Mouse (Mus musculus): Measurements from ENCODE around the gene Abtb1.
A peak's percentile ranks its signal among the peaks of the same experiment; 100 is the strongest.

Abtb1 gene

DNA sequence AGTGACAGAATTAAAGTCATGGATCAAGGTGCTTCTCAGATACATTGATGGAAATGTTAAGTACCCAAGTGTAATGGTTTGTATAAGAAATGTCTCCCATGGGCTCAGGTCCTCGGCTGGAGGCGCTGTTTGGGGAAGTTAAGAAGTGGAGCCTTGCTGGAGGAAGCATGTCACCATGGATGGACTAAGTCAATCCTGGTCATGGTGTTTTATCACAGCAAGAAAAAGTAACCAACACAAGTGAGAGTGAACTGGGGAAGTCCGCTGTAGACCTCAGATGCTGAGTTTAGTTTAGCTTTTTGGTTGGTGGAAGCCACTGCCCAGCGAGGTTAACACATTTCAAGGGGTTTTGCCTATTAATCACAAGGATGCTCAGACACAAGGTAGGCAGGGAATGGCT, 12.2 kb downstream of the Abtb1 start:
- no peak for DNase-seq (ENCODE audit: low spot score in 2 of 2)

DNA sequence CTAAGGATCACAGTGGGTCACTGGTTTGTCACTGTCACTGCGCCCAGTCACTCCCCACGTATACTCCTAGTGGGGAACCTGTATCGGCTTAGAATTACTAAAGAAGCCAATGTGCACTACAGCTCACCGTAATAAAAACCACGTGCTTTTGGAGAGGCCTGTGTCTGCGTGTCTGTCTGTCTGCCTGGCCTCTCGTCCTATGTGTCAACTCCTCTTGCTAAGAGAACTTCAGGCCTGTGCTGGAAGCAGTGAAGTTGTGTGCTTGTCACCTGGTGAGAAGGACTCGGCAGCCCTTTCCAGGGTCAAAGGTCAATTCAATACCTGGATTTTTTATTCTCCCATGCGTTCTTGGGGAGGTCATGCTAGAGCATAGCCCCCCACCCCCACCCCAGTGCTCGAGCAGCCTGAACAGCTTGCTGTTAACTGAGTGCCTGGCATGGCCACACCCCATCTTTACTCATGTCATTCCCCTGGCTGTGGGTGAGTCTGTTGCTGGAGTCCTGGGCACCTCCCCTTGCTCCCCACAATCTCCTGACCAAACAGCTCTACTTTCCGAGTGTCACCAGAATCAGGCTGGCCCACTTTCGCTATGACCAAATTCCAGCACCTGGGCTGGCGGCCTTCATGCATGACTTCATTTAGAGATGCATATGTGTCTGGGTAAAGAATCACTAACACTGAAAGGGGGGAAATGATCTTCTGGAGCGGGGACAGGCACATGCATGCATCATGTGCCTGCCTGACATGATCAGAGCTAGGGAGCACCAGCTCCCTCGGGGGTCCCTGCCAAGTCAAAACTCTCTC, 13.4 kb downstream of the Abtb1 start:
- no peak for DNase-seq (ENCODE audit: low spot score in 2 of 2)

DNA sequence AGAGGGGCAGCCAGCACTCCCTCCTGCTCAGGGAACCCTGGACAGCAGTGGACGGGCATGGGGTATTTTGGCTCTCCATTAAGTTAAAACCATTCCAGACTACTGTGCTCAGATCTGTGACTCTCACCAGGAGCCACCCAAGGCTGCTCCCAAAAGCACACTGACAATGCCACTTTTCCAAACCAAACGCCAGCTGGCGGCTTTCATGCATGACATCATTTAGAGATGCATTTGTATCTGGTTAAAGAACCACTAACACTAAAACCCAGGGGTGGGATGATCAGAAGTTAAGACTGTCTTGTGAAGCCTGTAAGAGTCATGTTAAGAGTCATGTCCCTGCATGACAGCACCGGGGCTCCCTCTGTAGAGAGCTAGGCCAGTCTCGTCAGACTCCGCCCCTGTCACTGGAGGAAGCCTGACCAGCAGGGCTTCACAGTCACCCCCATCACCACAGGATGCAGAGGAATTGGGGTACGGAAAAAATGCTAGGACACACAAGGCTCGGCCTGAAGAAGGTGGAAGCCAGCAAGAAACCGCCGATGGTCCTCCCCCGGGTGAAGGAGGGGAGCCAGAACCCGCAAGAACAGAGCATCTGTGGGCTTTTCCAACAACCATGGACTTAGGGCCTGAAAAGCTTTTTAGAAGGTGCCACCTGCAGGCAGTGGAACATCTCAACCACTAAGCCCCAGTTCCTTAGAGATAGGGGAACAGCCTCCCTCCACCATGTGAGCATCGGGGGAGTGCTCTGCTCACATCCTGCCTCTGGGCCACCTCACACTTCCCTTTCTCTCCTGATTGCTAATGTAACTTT, 14.2 kb downstream of the Abtb1 start:
- DNase-seq (ENCODE audit: low spot score in 2 of 2) = peak in 1 of 2 experiments; percentile 57

DNA sequence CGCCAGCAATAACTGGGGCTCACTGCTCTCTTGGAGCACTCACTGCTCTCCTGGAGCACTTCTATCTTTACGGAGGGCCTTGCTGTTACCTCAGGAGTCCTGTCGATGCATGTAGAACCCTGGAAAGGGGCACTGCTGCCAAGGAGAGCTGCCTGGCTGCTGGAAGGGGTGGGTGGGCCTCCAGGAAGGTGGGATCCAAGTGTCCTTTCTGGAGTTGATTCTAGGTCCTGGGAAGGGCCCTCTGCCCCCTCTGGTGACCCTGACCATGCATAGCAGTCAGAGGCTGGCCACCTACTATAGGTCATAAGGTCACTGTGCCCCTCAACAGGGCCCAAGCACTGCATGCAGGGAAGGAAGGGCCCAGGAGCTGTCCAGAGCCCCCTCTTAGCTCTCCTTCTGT, 14.8 kb downstream of the Abtb1 start:
- DNase-seq (ENCODE audit: low spot score in 2 of 2) = no peak

DNA sequence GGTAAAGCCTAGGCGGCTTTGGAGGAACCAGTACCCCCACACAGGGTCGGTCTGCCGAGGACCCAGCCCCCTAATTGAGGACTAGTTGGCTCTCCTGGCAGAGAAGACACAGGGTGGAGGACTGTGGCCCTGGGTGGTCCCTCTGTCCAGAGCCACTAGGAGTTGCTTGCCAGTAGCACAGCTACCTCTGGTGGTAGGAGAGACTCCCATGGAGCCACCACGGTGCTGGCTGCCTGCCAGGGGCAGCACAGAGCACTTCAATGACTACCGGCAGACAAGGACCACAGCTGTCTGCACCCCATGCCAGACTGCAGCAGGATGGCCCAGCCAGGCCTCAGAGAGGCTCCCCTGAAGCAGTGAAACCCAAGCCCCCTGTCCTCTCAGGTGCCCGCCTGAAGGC, 15.2 kb downstream of the Abtb1 start:
- peak in 1 of 2 experiments; percentile 60 for DNase-seq (ENCODE audit: low spot score in 2 of 2)

DNA sequence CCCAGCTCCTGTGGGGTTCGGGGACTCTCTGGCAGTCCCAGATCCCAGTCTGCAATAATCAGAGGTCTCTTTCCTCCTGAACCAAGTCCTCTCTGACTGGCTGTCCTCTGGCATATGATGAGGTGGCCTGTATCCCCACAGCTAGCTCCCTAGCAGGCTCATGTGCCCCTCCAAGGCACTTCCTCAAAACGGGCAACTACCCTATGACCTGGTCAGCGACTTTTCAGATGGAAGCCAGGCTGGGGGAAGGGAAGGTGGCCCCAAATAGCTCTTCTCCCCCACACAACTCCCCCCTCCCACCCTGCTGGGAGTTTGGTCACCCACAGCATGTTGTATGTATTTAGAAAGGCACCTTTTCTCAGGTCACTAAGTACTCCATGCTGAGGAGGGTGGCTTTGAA, 15.7 kb downstream of the Abtb1 start:
- DNase-seq (ENCODE audit: low spot score in 2 of 2) = no peak

DNA sequence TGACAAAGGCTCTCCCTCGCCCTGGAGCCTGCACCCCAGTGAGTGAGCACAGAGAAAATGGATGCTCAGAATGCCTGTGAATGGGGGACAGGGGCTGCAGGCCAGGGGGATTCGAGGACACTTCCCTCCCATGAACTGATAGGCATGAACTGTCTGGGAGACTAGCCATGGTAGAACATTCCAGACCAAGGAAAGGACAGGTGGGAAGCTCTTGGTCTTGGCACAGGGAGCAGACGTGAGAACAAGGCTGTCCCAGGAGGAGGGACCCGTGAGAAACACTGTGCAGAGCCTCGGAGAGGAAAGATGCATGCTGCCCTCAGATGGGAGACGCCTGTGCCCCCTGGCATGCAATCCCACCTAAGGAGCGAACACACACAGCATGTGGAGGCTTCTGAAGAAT, 17.6 kb downstream of the Abtb1 start:
- DNase-seq (ENCODE audit: low spot score in 2 of 2) = no peak

DNA sequence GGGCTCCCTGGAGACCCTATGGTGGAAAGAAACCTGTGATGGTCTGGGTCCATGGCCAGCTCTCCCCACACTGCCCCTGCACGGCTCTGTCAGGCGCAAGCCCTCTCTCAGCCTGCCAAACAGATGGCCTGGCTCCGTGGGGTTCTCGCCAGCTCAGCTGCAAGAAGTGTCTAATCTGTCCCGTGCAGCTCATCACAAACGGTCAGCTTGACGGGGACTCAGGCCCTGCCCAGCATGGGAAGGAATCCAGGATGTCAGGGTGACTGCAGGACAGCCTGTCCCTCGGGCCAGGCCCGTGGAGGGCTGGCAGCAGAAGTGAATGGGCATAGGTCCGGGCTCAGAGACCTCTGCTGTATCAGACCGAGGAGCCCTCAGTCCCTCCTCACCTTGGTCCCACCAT, 19.9 kb downstream of the Abtb1 start:
- no peak for DNase-seq (ENCODE audit: low spot score in 2 of 2)

DNA sequence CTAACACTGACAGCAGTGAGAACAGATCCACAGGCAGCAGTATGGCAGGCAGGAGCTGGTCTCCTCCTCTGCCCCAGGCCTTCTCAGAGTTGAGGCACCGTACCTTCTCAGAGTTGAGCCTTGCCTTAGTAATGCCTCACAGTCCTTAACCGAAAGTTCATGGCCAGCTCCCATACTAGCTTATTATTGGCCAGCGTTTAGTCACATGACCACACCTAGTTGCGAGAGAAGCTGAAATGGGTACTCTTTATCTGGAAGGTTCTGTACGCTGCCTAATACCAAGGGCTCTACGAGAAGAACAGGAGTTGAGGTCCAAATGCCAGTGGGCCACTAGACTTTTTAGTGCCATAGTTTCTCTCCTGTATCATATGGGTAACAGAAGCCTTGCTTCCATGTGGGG, 20.5 kb downstream of the Abtb1 start:
- DNase-seq (ENCODE audit: low spot score in 2 of 2) = no peak

DNA sequence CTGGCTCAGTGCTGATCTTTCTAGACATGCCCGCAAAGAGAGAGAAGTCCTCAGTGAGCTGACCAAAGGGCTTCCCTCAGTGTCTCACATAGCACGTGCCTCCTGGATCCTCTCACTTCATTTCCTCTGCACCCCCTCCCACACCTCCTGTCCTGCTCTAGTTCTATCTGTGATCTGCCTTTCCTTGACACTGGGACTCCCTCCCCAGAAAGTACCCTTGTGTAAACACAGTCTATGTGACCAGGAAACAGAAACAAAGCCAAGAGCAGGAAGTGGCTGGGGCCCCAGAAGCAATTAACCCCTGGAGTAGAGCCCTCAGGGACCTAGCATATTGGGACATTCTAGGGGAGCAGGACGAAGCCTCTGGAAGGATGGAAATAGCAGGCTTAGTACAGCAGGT, 20.9 kb downstream of the Abtb1 start:
- DNase-seq (ENCODE audit: low spot score in 2 of 2) = no peak

DNA sequence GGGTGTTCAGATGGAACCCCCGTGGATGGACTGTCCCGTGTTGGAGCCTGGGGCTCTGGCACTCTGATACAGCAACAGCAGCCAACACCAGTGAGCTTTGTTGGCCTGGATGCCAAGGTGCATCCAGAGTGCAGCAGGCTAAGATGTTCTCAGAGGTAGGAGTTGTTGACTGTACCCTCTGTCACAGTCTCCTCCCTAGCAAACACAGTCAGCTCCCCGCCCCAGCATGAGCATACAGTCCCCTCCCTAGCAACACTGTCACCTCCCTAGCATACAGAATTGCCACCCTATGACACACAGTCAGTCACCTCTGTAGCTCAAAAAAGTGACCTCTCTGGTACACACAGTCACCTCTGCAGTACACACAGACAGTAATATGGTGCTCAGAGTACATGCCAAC, 24.9 kb downstream of the Abtb1 start:
- no peak for DNase-seq (ENCODE audit: low spot score in 2 of 2)

DNA sequence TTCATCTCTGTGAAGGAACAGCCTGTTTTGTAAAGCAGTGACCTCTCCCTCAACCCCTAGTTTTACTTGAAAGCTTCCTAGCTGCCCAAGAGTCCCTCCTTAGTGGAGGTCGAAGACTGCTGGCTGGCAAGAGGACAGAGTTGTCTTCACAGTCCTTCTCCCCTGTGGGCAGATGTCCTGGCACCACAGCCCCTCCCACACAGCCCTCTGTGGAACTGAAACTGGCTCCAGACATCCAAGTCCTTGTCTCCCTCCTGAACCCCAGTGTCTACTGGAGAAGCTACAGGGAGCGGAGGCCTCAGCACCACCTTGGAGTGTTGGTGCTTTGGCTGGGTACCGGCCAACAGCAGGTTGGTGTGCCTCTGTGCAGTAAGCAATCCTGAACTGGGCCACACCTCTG, 26.3 kb downstream of the Abtb1 start:
- no peak for DNase-seq (ENCODE audit: low spot score in 2 of 2)

DNA sequence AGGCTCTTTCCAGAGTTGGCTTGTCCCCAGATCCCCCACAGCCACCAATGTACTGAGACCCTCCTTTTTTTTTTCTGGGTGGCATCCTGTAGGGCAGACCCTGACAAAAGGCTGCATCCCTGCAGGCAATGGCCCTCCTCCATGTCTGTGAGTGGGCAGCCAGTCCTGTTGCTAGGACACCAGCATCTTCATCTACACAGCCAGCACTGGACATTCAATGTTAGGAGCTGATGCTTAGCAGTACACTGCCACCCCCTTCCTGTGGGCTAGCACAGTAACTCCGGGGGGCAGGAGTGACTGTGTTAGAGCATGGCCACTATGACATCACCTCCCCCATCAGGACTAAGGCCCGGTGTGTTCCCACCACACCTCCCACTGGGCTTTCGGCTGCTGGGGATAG, 26.7 kb downstream of the Abtb1 start:
- DNase-seq (ENCODE audit: low spot score in 2 of 2) = no peak

DNA sequence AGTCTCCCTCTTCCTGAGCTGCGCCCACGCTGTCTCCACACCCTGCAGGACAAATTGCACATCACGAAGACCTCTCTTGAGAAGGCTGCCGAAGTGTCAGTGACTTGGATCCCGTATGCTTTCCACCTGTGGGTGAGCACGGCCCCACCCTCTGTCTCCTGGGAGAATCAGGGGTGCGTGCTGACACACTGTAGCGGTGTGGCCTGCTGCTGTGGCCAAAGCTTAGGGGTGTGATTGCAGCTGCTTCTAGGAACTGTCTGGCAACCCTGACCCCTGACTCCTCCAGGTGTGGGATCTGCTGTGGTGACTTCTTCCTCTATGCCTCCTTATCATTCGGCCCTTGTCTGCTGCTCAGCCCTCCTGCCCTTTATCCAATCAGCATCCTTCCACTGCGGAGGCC, 28.0 kb downstream of the Abtb1 start:
- DNase-seq (ENCODE audit: low spot score in 2 of 2) = no peak

DNA sequence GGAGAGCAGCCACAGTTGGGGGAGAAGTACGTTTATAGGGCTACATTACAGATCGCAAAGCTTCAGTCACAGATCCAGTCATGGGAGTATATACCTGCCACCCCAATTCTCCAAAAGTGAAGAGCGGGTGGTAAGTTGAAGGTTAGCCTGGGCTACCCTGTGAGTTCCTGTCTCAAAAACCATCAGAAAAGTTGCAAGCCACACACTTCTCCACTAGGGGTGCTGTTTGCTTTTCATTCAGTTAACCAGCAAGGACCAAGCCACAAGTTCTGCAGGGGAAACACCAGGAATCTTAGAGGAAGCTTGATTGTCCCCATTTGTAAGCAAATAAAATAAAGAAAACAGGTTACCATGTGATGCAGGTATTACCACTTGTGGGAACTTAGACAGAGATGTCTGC, 28.9 kb downstream of the Abtb1 start:
- DNase-seq (ENCODE audit: low spot score in 2 of 2) = peak in 1 of 2 experiments; percentile 69

DNA sequence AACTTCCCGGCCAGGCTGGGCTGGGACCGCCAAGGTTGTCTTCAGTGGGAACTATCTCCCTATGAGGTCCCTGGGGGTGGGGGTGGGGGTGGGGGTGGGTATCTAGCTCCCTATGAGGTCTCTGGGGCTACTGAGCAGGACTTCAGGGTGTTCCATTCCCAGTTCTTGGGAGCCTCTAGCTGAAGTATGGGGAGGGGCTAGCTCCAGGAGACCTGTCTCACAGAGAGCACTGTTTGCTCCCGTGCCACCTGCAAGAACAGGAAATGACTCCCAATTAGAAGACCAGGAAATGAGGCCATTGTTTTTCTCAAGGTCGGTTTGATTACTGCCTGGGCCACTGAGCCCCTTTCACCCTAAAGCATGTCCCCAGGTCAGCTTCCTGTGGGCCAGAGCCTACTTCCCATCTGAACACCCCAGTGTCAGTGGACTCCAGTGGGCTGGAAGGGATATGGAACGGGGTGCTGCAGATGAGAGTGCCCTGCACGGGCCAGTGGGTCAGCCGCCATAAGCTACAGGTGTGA, 29.8 kb downstream of the Abtb1 start:
- DNase-seq (ENCODE audit: low spot score in 2 of 2) = no peak

DNA sequence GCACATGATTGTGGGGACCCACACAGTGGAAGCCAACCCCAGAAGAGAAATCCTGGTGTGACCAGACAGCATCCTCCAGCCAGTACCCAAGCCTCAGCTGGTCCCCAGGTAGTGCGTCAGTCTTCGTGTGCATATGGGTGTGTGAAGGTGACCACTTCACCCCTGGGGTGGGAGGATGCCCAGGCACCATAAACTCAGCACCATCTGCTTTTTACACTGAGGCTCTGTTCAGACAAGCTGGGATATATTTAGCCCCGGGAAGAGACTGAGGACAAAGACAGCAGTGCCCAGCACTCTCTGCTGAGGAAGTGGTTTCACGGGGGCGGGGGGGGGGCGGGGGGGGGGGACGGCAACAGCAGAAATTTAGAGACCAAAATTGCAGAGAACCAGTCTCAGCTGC, 30.4 kb downstream of the Abtb1 start:
- DNase-seq (ENCODE audit: low spot score in 2 of 2) = no peak

DNA sequence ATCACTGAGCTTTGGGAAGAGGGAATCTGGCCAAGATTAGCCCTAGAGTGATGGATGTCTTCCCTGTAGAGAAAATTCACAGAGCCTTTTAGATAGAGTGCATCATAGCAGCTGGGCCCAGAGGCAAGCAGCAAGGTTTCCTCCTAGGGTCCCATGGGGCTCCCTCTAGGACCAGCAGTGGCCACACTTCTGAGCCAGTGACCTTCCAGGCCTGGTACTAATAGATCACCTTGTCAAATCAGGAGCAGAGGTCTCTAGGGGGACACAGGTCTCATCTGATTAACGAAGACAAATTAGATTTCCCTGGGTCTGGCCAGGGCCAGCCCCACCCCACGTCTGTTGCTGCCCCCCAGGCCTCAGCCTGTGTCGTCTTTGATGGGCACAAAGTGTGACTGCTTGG, 31.5 kb downstream of the Abtb1 start:
- DNase-seq (ENCODE audit: low spot score in 2 of 2) = no peak

DNA sequence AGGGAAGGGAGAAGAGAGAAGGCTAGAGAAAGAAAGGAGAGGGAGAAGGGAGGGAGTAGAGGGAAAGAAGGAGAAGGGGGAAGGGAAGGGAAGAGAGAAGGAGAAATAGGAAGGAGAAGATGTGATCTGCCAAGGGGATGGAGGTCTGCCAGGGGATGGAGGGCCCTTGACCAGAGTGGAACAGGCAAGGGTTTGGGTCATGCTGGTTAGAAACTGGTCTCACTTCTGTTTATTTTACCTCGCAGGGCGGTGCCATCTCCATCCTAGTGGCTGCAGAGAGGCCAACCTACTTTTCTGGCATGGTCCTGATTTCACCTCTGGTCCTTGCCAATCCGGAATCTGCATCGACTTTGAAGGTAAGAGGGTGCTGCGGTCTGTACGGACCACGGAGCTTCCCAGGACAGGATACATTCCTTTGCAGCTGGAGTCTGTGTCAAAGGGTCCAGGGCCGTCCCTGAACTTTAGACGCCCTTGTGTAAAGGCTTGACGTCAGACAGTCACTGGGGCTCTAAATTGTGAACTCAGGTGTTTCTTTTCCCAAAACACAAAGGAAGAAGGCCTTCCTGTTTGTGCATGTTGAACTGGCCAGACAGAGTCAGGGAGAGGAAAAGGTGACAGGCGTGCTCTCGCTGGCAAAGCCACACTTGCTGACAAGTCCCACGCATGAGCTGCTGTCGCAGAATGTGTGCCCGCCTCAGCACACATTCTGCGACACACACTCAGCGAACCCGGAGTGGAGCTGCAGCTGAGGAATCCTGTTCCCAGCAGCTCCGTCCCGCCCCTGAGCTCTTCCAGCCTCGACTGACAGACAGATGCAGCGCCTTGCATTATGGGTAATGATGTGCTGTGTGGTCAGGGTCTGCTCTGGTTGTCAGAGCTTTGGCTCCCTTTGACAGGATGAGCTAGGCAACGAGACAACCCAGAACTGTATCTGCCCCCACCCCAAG, 32.4 kb downstream of the Abtb1 start:
- no peak for DNase-seq (ENCODE audit: low spot score in 2 of 2)

DNA sequence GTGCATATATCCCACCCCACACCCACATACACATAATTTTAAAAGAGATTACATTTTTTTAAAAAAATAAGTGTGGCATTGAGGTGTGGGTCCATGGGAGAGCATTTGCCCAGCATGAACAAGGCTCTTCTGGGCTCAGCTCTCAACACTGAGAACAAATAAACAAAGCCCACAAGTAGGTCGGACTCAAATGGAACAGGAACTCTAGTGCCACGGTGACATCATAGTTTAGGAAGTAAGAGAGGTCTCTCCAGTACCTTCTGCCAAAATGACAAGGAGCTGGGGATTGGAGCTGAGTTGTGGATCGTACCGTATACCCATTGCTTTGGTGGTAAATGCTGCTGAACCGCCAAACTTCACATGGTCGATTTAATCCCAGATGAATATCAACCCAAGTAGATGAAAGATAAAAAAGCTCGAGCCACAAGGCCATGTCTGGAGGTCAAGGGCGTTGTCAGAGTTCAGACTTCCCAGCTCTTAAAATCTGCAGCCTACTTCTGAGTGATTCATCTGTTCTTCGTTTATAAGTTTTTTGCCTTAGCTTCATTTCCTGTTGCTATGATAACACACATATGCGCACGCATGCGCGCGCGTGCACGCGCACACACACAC, 36.7 kb downstream of the Abtb1 start:
- DNase-seq (ENCODE audit: low spot score in 2 of 2) = no peak

DNA sequence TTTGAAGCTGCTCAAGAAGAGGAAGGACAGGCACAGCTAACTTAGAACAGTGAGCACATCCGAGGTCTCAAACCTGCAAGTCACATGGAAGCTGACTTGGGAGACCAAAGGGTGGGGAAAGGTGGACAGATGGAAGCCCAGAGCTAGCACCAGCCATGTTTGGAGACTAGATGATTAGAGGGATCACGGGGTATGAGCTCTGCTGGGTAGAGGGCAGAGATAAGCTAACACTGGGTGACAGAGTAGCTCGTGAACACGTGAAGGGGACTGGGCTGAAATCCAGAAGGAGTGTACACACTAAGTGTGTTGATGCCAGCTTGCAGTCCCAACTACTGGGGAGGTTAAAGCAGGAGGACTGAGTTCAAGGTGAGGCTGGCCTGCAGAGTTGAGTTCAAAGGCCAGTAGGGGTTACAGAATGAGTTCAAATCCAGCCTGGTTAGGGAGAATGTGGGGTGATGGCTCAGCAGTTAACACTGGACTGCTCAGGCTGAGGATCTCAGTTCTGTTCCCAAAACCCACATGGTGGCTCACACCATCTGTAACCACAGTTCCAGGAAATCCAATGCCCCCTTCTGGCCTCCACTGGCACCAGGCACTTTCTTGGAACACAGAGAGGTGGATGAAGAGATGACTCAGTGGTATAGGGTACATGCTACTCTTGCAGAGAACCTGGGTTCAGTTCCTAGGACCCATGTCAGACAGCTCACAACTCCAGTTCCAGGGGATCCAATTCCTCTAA, 37.7 kb downstream of the Abtb1 start:
- no peak for DNase-seq (ENCODE audit: low spot score in 2 of 2)
